Mouse (Mus musculus): ENCODE data around the gene G0s2.
"Not testable (repeated sequence)": the region's sequence is repeated elsewhere in the genome, so short reads cannot be mapped to it uniquely, and the experiment has no call there.

DNA sequence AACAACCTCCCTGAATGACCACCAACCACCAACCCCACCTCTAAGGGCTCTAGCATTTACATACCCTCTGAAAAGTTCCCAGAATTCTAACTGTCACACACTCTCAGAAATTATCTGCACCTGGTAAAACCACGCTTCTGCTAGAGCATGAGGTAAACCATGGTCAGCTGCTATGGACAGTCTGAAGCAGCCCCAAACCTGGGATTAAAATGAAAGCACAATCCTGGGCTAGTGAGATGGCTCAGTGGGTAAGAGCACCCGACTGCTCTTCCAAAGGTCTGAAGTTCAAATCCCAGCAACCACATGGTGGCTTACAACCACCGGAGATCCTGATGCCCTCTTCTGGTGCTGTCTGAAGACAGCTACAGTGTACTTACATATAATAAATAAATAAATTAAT is 19.1 kb downstream of the G0s2 start:
- TF ChIP-seq POLR2A (IDR thresholded peaks at IDR 0.05; ENCODE audit: low read depth, low read length); CTCF (conservative IDR thresholded peaks at IDR 0.05; ENCODE audit: insufficient read depth, insufficient read length, low read depth, low read length): not testable (repeated sequence)

Measured in kidney, adult 2 months (tissue).